Mouse (Mus musculus) limb, embryonic 14.5 days (tissue): ENCODE measurements at regions not wholly inside any gene's neighbourhood (a gene's known extent, or its start where the extent isn't known, plus 50 kb on each side); places are given as distances from the start of the nearest gene placed in this dataset.

Experiments
- ATAC-seq: fragments of 200-750 bp; cut with Nextera tagmentation; 2 replicates; pipeline ENCODE4 v1.8.0; 2017; ENCODE audit warnings: low read depth, moderate number of reproducible peaks, moderate TSS enrichment; ENCODE audit not compliant: low FRiP score
- DNase-seq: peaks from one replicate; pipeline ENCODE4 v3.0.0-alpha.2; 2015; ENCODE audit warnings: low spot score
- H3K27ac ChIP-seq: fragments of 300-500 bp; sonication (generic); replicated peaks from 2 replicates; pipeline ENCODE4 v1.5.1; 2014; ENCODE audit warnings: low read depth, mild to moderate bottlenecking, low read length, moderate library complexity, mixed read lengths
- H3K27me3 ChIP-seq: fragments of 300-500 bp; sonication (generic); 2 replicates; pipeline ENCODE4 v1.6.1; 2014; ENCODE audit warnings: low read length, mixed read lengths; ENCODE audit not compliant: control insufficient read depth, insufficient read depth
- H3K36me3 ChIP-seq: fragments of 300-500 bp; sonication (generic); 2 replicates; pipeline ENCODE4 v1.6.1; 2014; ENCODE audit warnings: mild to moderate bottlenecking, low read length, moderate library complexity, mixed read lengths; ENCODE audit not compliant: control insufficient read depth, insufficient read depth
- H3K4me1 ChIP-seq: fragments of 300-500 bp; sonication (generic); 2 replicates; pipeline ENCODE4 v1.6.1; 2014; ENCODE audit warnings: antibody characterized with exemption, low read length, mixed read lengths; ENCODE audit not compliant: control insufficient read depth, insufficient read depth
- H3K4me2 ChIP-seq: fragments of 300-500 bp; sonication (generic); replicated peaks from 2 replicates; pipeline ENCODE4 v1.6.1; 2014; ENCODE audit warnings: low read depth, mild to moderate bottlenecking, low read length, moderate library complexity; ENCODE audit not compliant: severe bottlenecking
- H3K4me3 ChIP-seq: fragments of 300-500 bp; sonication (generic); replicated peaks from 2 replicates; pipeline ENCODE4 v1.5.1; 2014; ENCODE audit warnings: low read length
- H3K9ac ChIP-seq: fragments of 300-500 bp; sonication (generic); 2 replicates; pipeline ENCODE4 v1.6.1; 2014; ENCODE audit warnings: mild to moderate bottlenecking, low read depth, low read length, moderate library complexity; ENCODE audit not compliant: severe bottlenecking
- H3K9me3 ChIP-seq: fragments of 300-500 bp; sonication (generic); 2 replicates; pipeline ENCODE4 v1.6.1; 2016; ENCODE audit warnings: low read length; ENCODE audit not compliant: control insufficient read depth
- POLR2A ChIP-seq: fragments of 200-500 bp; IDR thresholded peaks from 2 replicates; pipeline ENCODE4 v1.8.0; 2012; ENCODE audit warnings: inconsistent platforms, mild to moderate bottlenecking, moderate library complexity, borderline replicate concordance; ENCODE audit not compliant: insufficient read depth, insufficient read length; ENCODE audit errors: extremely low read depth
- WGBS: fragments of 180-500 bp; shearing (Covaris S2); extraction: QIAGEN DNeasy Blood & Tissue Kit; methylation state at CpG from one replicate; pipeline ENCODE4 v1.1.7; 2014; 5-methylcytosine and 5-hydroxymethylcytosine counted together

DNA sequence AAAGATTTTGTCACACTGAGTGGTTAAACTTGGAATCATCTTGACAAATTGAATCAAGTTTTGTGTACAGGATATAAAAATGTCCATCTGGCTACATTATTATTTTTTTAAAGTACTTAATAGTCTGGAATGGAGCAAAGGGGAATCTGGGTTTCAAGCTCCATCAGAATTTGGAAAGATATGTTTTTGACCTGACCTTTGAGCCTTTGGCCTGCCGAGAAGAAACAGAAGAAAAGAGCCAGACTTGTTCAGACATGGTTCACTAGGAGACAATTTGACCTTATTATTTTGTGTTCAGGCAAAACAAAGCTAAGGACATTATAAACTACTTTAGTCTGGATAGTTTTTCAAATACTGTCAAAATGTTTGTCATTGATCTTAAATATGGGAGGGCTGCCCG is 572.2 kb upstream of the Gm11114 start:
- ATAC-seq, result no peak
- WGBS, result 85% methylated on average over 2 of the region's 2 CpGs

DNA sequence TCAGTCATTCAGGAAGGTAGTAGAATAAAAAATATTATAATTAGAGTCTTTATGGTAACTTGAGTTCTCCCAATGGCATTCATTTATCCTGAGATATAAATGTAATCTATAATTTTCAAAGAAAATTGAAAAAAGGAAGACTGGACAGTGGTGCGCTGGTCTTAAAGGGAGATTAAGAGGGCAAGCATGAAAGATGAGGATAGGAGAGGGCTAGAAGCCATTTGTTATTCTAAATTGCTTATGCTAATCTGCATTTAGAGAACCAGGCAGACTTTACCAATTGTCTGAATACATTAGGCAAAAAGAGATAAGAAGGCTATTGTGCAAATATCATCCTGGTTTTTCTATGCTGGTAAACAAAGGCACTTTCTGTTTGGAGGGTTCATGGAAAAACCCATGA is 558.2 kb upstream of the Gm11114 start:
- no peak overlapping the region for H3K4me3 ChIP-seq
- 73% methylated on average over 1 of the region's 1 CpGs for WGBS
- H3K4me2 ChIP-seq, result no peak overlapping the region

More for the DNA sequence above, 572.2 kb upstream of the Gm11114 start:
- Histone ChIP-seq H3K9me3 (no peaks in the 10 kb centered on the region), H3K9ac (no peak overlapping the region), H3K27ac (no peak overlapping the region), H3K36me3 (no peaks in the 10 kb centered on the region), H3K27me3 (no peaks in the 10 kb centered on the region), H3K4me2 (no peak overlapping the region), H3K4me3 (no peak overlapping the region), H3K4me1 (no peaks in the 10 kb centered on the region)
- no peak for DNase-seq
- no peak for TF ChIP-seq POLR2A

DNA sequence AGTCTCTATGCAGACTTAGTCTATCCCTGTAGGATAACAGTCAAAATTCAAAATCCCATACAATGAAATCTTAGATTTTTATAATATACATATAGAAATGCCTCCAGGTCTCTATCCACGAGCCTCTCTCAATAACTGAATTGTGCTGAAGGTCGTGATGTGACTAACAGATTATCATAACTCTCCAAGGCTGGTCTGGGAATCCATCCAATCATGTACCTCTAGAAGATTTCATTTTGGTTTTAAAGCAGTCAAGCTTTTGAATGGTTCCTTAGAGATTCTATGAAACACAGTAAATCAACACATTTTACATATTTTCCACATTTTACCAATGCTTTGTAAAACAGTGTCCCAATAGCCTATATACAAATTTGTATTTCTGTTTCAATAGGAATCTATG is 557.7 kb upstream of the Gm11114 start:
- no peak overlapping the region for H3K27ac ChIP-seq
- H3K4me3 ChIP-seq, result no peak overlapping the region
- ATAC-seq, result peak; percentile 41
- no peak for TF ChIP-seq POLR2A
- H3K9ac ChIP-seq, result no peak overlapping the region
- WGBS, result 40% methylated on average over 2 of the region's 2 CpGs
- H3K4me2 ChIP-seq, result no peak overlapping the region
- peak; percentile 82 for DNase-seq
- no peaks in the 10 kb centered on the region for H3K36me3 ChIP-seq
- no peaks in the 10 kb centered on the region for H3K9me3 ChIP-seq
- H3K27me3 ChIP-seq, result no peaks in the 10 kb centered on the region
- H3K4me1 ChIP-seq, result no peaks in the 10 kb centered on the region

More for the DNA sequence above, 558.2 kb upstream of the Gm11114 start:
- DNase-seq, result no peak
- Histone ChIP-seq H3K36me3 (no peaks in the 10 kb centered on the region), H3K4me1 (no peaks in the 10 kb centered on the region), H3K9ac (no peak overlapping the region), H3K9me3 (no peaks in the 10 kb centered on the region), H3K27ac (no peak overlapping the region), H3K27me3 (no peaks in the 10 kb centered on the region)
- TF ChIP-seq POLR2A, result no peak
- ATAC-seq, result no peak

DNA sequence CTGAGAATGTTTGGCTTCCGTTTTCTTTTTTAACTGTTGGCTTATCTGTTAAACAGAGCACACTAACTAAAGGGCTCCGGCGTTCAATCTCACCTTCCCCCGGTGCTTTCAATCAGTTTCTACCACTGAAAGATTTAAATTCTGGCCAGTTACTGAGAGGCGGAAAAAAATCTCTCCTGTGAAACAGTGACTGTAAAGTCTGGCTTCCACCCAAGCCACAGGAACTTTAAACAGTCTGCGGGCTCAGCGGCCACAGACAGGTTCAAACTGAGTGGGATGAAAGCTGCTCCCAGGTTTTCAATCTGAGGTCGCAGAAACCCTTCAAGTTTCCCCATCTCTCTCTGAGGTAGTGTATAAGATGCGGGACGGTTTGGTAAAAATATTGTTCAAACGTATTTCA is 538.2 kb upstream of the Gm11114 start:
- Histone ChIP-seq H3K27ac (no peak overlapping the region), H3K4me1 (no peaks in the 10 kb centered on the region), H3K36me3 (no peaks in the 10 kb centered on the region), H3K9ac (no peak overlapping the region), H3K4me3 (no peak overlapping the region), H3K9me3 (no peaks in the 10 kb centered on the region), H3K4me2 (no peak overlapping the region), H3K27me3 (no peaks in the 10 kb centered on the region)
- no peak for TF ChIP-seq POLR2A
- ATAC-seq (no peak), DNase-seq (peak; percentile 58)
- WGBS, result 55% methylated on average over 11 of the region's 11 CpGs

DNA sequence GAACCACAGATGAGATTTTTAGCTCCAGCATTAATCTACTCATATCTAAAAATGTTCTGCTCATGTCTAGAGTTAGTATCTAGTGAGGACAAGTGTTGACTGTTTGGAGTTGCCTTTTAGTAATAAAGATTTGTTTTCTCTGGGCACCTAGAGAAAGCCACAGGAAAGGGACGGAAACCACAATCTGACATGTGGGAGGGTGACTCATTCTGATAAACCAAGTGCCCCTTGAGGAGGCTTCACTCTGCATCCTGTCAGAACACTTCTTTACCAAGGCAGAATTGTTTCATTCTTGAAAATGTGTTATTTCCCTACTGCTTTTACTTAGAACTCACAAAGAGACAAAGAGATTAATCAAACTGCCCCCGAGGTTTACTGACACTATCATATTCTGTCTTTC is 537.4 kb upstream of the Gm11114 start:
- no peaks in the 10 kb centered on the region for H3K27me3 ChIP-seq
- H3K9ac ChIP-seq, result no peak overlapping the region
- H3K4me2 ChIP-seq, result no peak overlapping the region
- 85% methylated on average over 2 of the region's 2 CpGs for WGBS
- DNase-seq (no peak), ATAC-seq (no peak)
- no peak for TF ChIP-seq POLR2A
- no peaks in the 10 kb centered on the region for H3K4me1 ChIP-seq
- no peak overlapping the region for H3K4me3 ChIP-seq
- no peaks in the 10 kb centered on the region for H3K36me3 ChIP-seq
- H3K27ac ChIP-seq, result no peak overlapping the region
- H3K9me3 ChIP-seq, result no peaks in the 10 kb centered on the region

DNA sequence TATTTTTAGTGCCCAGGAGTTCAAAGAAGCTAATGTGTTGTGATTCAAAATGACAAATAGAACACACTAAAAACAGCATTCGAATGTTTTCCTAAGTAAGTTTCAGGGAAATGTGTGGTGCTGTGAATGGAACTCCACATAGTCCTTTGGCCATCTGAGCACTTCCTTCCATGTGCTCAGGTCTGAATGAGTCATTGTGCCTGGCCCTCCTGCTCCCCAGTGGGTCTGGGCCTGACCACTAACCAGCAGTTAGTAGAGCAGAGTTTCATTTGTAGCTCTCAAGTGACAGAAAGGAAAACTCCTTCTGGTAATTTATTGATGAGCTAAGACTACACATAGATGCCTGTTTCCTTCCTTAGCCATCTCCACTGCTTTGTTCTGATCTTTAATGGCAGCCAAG is 533.4 kb upstream of the Gm11114 start:
- TF ChIP-seq POLR2A, result no peak
- H3K9ac ChIP-seq, result no peak overlapping the region
- no peaks in the 10 kb centered on the region for H3K9me3 ChIP-seq
- ATAC-seq (no peak), DNase-seq (no peak)
- H3K36me3 ChIP-seq, result no peaks in the 10 kb centered on the region
- H3K27me3 ChIP-seq, result no peaks in the 10 kb centered on the region
- no peak overlapping the region for H3K4me3 ChIP-seq
- H3K4me1 ChIP-seq, result no peaks in the 10 kb centered on the region
- WGBS, result 75% methylated on average over 1 of the region's 1 CpGs
- H3K4me2 ChIP-seq, result no peak overlapping the region
- H3K27ac ChIP-seq, result no peak overlapping the region
